Mouse (Mus musculus): ENCODE data around the gene Gm21293.

GRCm38 (mm10) chr10:104118312-104118711 is 24.5 kb upstream of the Gm21293 start:
- TF ChIP-seq TAL1 (IDR thresholded peaks at IDR 0.05; ENCODE audit: low read length) (no peak), GATA1 (IDR thresholded peaks at IDR 0.05; ENCODE audit: low read length) (no peak)

All from erythroblast, embryonic 14.5 days (primary cell).